Mouse (Mus musculus) hindbrain, embryonic 12.5 days (tissue): ENCODE results near the gene Ptprn2. TPM values are rescaled to one million over a fixed set of nuclear protein-coding genes. Genes with fewer than 3 reads are reported as not detected.
A peak's percentile ranks its signal among the peaks of the same experiment; 100 is the strongest.

Experiments used
- ATAC-seq: fragments of 200-750 bp; cut with Nextera tagmentation; 2 replicates; pipeline ENCODE4 v1.8.0; 2017; ENCODE audit warnings: moderate TSS enrichment; ENCODE audit not compliant: low FRiP score
- H3K27ac ChIP-seq: fragments of 300-500 bp; sonication (generic); 2 replicates; pipeline ENCODE4 v1.5.1; 2016; ENCODE audit warnings: mild to moderate bottlenecking
- H3K27me3 ChIP-seq: fragments of 300-500 bp; sonication (generic); 2 replicates; pipeline ENCODE4 v1.6.1; 2016; ENCODE audit warnings: mild to moderate bottlenecking
- H3K36me3 ChIP-seq: fragments of 300-500 bp; sonication (generic); 2 replicates; pipeline ENCODE4 v1.6.1; 2016; ENCODE audit warnings: mild to moderate bottlenecking
- H3K4me1 ChIP-seq: fragments of 300-500 bp; sonication (generic); 2 replicates; pipeline ENCODE4 v1.6.1; 2016
- H3K4me2 ChIP-seq: fragments of 300-500 bp; sonication (generic); replicated peaks from 2 replicates; pipeline ENCODE4 v1.6.1; 2016; ENCODE audit warnings: mild to moderate bottlenecking
- H3K4me3 ChIP-seq: fragments of 300-500 bp; sonication (generic); 2 replicates; pipeline ENCODE4 v1.5.1; 2016; ENCODE audit warnings: mild to moderate bottlenecking
- H3K9ac ChIP-seq: fragments of 300-500 bp; sonication (generic); 2 replicates; pipeline ENCODE4 v1.6.1; 2016; ENCODE audit warnings: mild to moderate bottlenecking, moderate library complexity
- H3K9me3 ChIP-seq: fragments of 300-500 bp; sonication (generic); replicated peaks from 2 replicates; pipeline ENCODE4 v1.6.1; 2016; ENCODE audit warnings: mild to moderate bottlenecking
- WGBS: fragments of 180-500 bp; shearing (Covaris S2); methylation state at CpG from one replicate; pipeline ENCODE4 v1.1.7; 2016; 5-methylcytosine and 5-hydroxymethylcytosine counted together
- polyA plus RNA-seq: library from polyadenylated mRNA; unstranded; fragments of >200 nt; fragmentation: Nextera tagmentation; extraction: Ambion mirVana; gene quantifications from 2 replicates; pipeline ENCODE4 v1.2.1, GENCODE M21; 2016

Ptprn2 gene
- polyA plus RNA-seq, 1 experiment from 2014 or later: 7.5 TPM

GRCm38 (mm10) chr12:117224036-117224435 lies 738.5 kb downstream of the Ptprn2 start:
- no peak overlapping the region for H3K9ac ChIP-seq
- H3K27ac ChIP-seq: no peak overlapping the region
- no peaks in the 10 kb centered on the region for H3K9me3 ChIP-seq
- H3K4me1 ChIP-seq: no peaks in the 10 kb centered on the region
- H3K27me3 ChIP-seq: no peaks in the 10 kb centered on the region
- no peak overlapping the region for H3K4me3 ChIP-seq
- peaks cover 20% of the 10 kb centered on the region for H3K36me3 ChIP-seq
- H3K4me2 ChIP-seq: no peak overlapping the region
- no peak for ATAC-seq
- WGBS: 83% methylated on average over 1 of the region's 1 CpGs

GRCm38 (mm10) chr12:117227236-117227635 lies 741.7 kb downstream of the Ptprn2 start:
- 84% methylated on average over 3 of the region's 3 CpGs for WGBS
- Histone ChIP-seq H3K27me3 (no peaks in the 10 kb centered on the region), H3K4me1 (no peaks in the 10 kb centered on the region), H3K27ac (no peak overlapping the region), H3K9me3 (no peaks in the 10 kb centered on the region), H3K4me2 (no peak overlapping the region), H3K4me3 (no peak overlapping the region), H3K9ac (no peak overlapping the region), H3K36me3 (peaks cover 23% of the 10 kb centered on the region)
- no peak for ATAC-seq

- H3K36me3 ChIP-seq: peaks cover 41% of the 10 kb centered on the region
- WGBS: 80% methylated on average over 4 of the region's 4 CpGs
- no peak overlapping the region for H3K27ac ChIP-seq
Measured at GRCm38 (mm10) chr12:117229442-117229841, 743.9 kb downstream of the Ptprn2 start.

GRCm38 (mm10) chr12:117230282-117230681 lies 744.8 kb downstream of the Ptprn2 start:
- WGBS: 77% methylated on average over 6 of the region's 6 CpGs
- Histone ChIP-seq H3K27me3 (no peaks in the 10 kb centered on the region), H3K4me3 (no peak overlapping the region), H3K9ac (no peak overlapping the region), H3K36me3 (peaks cover 50% of the 10 kb centered on the region), H3K9me3 (no peaks in the 10 kb centered on the region), H3K4me1 (peaks cover 7% of the 10 kb centered on the region; the same call in 1 of the 2 replicates), H3K4me2 (no peak overlapping the region), H3K27ac (no peak overlapping the region)
- no peak for ATAC-seq

More at GRCm38 (mm10) chr12:117229442-117229841, 743.9 kb downstream of the Ptprn2 start:
- no peak overlapping the region for H3K4me3 ChIP-seq
- no peak overlapping the region for H3K9ac ChIP-seq
- no peaks in the 10 kb centered on the region for H3K9me3 ChIP-seq
- no peak overlapping the region for H3K4me2 ChIP-seq
- no peaks in the 10 kb centered on the region for H3K27me3 ChIP-seq
- no peaks in the 10 kb centered on the region for H3K4me1 ChIP-seq
- ATAC-seq: no peak

GRCm38 (mm10) chr12:117231850-117232249 lies 746.3 kb downstream of the Ptprn2 start:
- no peak for ATAC-seq
- Histone ChIP-seq H3K36me3 (peaks cover 58% of the 10 kb centered on the region), H3K4me1 (peaks cover 9% of the 10 kb centered on the region; the same call in 1 of the 2 replicates), H3K27me3 (no peaks in the 10 kb centered on the region), H3K9ac (no peak overlapping the region), H3K9me3 (no peaks in the 10 kb centered on the region), H3K4me3 (no peak overlapping the region), H3K27ac (no peak overlapping the region; the same call in 1 of the 2 replicates), H3K4me2 (no peak overlapping the region)
- WGBS: 67% methylated on average over 5 of the region's 5 CpGs

- no peak overlapping the region for H3K4me3 ChIP-seq
- no peak overlapping the region for H3K27ac ChIP-seq
- no peak overlapping the region for H3K4me2 ChIP-seq
- peaks cover 53% of the 10 kb centered on the region for H3K36me3 ChIP-seq
- ATAC-seq: peak; percentile 55
- H3K9ac ChIP-seq: no peak overlapping the region
- H3K4me1 ChIP-seq: peaks cover 9% of the 10 kb centered on the region; the same call in 1 of the 2 replicates
- no peaks in the 10 kb centered on the region for H3K9me3 ChIP-seq
- no peaks in the 10 kb centered on the region for H3K27me3 ChIP-seq
Measured at GRCm38 (mm10) chr12:117235114-117235513, 749.6 kb downstream of the Ptprn2 start.

- Histone ChIP-seq H3K36me3 (peaks cover 54% of the 10 kb centered on the region), H3K4me3 (no peak overlapping the region), H3K9me3 (no peaks in the 10 kb centered on the region), H3K9ac (no peak overlapping the region), H3K27ac (no peak overlapping the region), H3K27me3 (no peaks in the 10 kb centered on the region), H3K4me1 (peaks cover 9% of the 10 kb centered on the region; the same call in 1 of the 2 replicates), H3K4me2 (no peak overlapping the region)
- WGBS: 87% methylated on average over 4 of the region's 4 CpGs
- ATAC-seq: no peak
Measured at GRCm38 (mm10) chr12:117236020-117236734, 750.7 kb downstream of the Ptprn2 start.

- Histone ChIP-seq H3K9ac (no peak overlapping the region), H3K27me3 (no peaks in the 10 kb centered on the region), H3K27ac (no peak overlapping the region), H3K4me2 (no peak overlapping the region), H3K9me3 (no peaks in the 10 kb centered on the region), H3K4me1 (peaks cover 10% of the 10 kb centered on the region), H3K36me3 (peaks cover 54% of the 10 kb centered on the region), H3K4me3 (no peak overlapping the region)
- ATAC-seq: no peak
- 87% methylated on average over 3 of the region's 3 CpGs for WGBS
Measured at GRCm38 (mm10) chr12:117236981-117237380, 751.5 kb downstream of the Ptprn2 start.

- Histone ChIP-seq H3K27me3 (no peaks in the 10 kb centered on the region), H3K4me2 (no peak overlapping the region), H3K4me3 (no peak overlapping the region), H3K9ac (no peak overlapping the region), H3K36me3 (peaks cover 32% of the 10 kb centered on the region), H3K9me3 (no peaks in the 10 kb centered on the region), H3K27ac (no peak overlapping the region), H3K4me1 (peaks cover 11% of the 10 kb centered on the region)
- no peak for ATAC-seq
- 71% methylated on average over 9 of the region's 9 CpGs for WGBS
Measured at GRCm38 (mm10) chr12:117239927-117240715, 754.6 kb downstream of the Ptprn2 start.

GRCm38 (mm10) chr12:117242181-117242580 lies 756.7 kb downstream of the Ptprn2 start:
- Histone ChIP-seq H3K36me3 (peaks cover 16% of the 10 kb centered on the region), H3K27ac (no peak overlapping the region), H3K9ac (no peak overlapping the region), H3K9me3 (no peaks in the 10 kb centered on the region), H3K4me1 (peaks cover 9% of the 10 kb centered on the region), H3K27me3 (no peaks in the 10 kb centered on the region), H3K4me2 (no peak overlapping the region), H3K4me3 (no peak overlapping the region)
- 53% methylated on average over 7 of the region's 7 CpGs for WGBS
- peak; percentile 45; the same call in 1 of the 2 replicates for ATAC-seq

GRCm38 (mm10) chr12:117245885-117246478 lies 760.5 kb downstream of the Ptprn2 start:
- H3K27ac ChIP-seq: no peak overlapping the region
- no peak for ATAC-seq

GRCm38 (mm10) chr12:117250465-117250864 lies 764.9 kb downstream of the Ptprn2 start:
- Histone ChIP-seq H3K4me3 (no peak overlapping the region), H3K9me3 (no peaks in the 10 kb centered on the region), H3K4me2 (no peak overlapping the region), H3K36me3 (peaks cover 28% of the 10 kb centered on the region), H3K27me3 (no peaks in the 10 kb centered on the region), H3K9ac (no peak overlapping the region), H3K4me1 (peaks cover 34% of the 10 kb centered on the region), H3K27ac (peak overlapping the region; percentile 25; the same call in 1 of the 2 replicates)
- WGBS: 17% methylated on average over 6 of the region's 6 CpGs
- no peak for ATAC-seq

More at GRCm38 (mm10) chr12:117245885-117246478, 760.5 kb downstream of the Ptprn2 start:
- Histone ChIP-seq H3K27me3 (no peaks in the 10 kb centered on the region), H3K9me3 (no peaks in the 10 kb centered on the region), H3K4me1 (peaks cover 17% of the 10 kb centered on the region), H3K9ac (no peak overlapping the region), H3K4me2 (no peak overlapping the region), H3K4me3 (no peak overlapping the region), H3K36me3 (peaks cover 22% of the 10 kb centered on the region)
- 81% methylated on average over 17 of the region's 17 CpGs for WGBS
